7 mouse cellular contexts compared by ENCODE assay signal in the genomic region with DNA sequence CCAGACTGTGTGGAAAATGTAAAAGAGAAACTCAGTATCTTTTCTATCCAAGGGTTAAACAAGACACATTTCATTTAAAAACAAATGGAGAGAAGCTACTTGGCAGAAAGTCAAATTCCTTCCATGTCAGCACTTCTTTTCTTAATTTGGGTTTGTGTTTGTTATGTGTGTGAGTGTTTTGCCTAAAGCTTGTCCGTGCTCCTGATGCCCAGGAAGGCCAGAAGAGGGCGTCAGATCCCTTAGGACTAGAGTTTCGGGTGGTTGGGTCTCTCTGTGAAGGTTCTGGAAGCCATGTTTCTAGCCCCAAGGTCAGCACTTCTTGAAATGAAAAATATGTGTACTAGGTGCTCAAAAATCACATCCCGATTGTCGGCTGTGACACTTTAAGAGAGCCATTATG. TPM values are rescaled to one million over a fixed set of nuclear protein-coding genes. Genes with fewer than 3 reads are reported as not detected.
DNase-seq lines count a peak whose midpoint lies in the region; ATAC-seq and TF ChIP-seq lines count a peak whose summit lies in the region.

No protein-coding gene starts in this region.

- peaks cover 36% of the 10 kb centered on the region for H3K27me3 ChIP-seq in limb, embryonic 13.5 days
- H3K27me3 ChIP-seq in limb, embryonic 10.5 days (ENCODE audit: low read depth, poor library complexity, severe bottlenecking), result peaks cover 25% of the 10 kb centered on the region
- H3K27me3 ChIP-seq in hindbrain, postnatal 0 days (ENCODE audit: insufficient read depth, low read length), result 0 out of 2 replicates have a peak, but pooled peaks cover 15% of the 10 kb centered on the region
- H3K27me3 ChIP-seq in forebrain, embryonic 15.5 days, result peaks cover 23% of the 10 kb centered on the region

- H3K9me3 ChIP-seq in limb, embryonic 13.5 days, result no peaks in the 10 kb centered on the region
- no peaks in the 10 kb centered on the region for H3K9me3 ChIP-seq in limb, embryonic 10.5 days (replicated peaks)
- H3K9me3 ChIP-seq in hindbrain, postnatal 0 days (ENCODE audit: low read length), result no peaks in the 10 kb centered on the region
- no peaks in the 10 kb centered on the region for H3K9me3 ChIP-seq in forebrain, embryonic 15.5 days

- H3K36me3 ChIP-seq in limb, embryonic 13.5 days, result no peaks in the 10 kb centered on the region
- H3K36me3 ChIP-seq in limb, embryonic 10.5 days, result no peaks in the 10 kb centered on the region
- H3K36me3 ChIP-seq in hindbrain, postnatal 0 days (ENCODE audit: insufficient read depth, low read length), result no peaks in the 10 kb centered on the region
- no peaks in the 10 kb centered on the region for H3K36me3 ChIP-seq in forebrain, embryonic 15.5 days

- 0 out of 2 replicates have a peak overlapping the region, but pooled peaks have one; percentile 9 for H3K9ac ChIP-seq in limb, embryonic 13.5 days
- no peak overlapping the region for H3K9ac ChIP-seq in hindbrain, postnatal 0 days (replicated peaks; ENCODE audit: low read length)
- H3K9ac ChIP-seq in forebrain, embryonic 15.5 days (replicated peaks), result no peak overlapping the region

- no peak for ATAC-seq in limb, embryonic 13.5 days (ENCODE audit: low FRiP score, low read depth)
- 0 out of 2 replicates have a peak, but pooled peaks have one; percentile 36 for ATAC-seq in hindbrain, postnatal 0 days
- ATAC-seq in megakaryocyte-erythroid progenitor cell, adult 5-6 weeks (replicated peaks; ENCODE audit: low FRiP score, low TSS enrichment, poor library complexity, severe bottlenecking), result 0 out of 2 replicates have a peak, but pooled peaks have one; percentile 36
- ATAC-seq in forebrain, embryonic 15.5 days (replicated peaks), result no peak

- peaks cover 43% of the 10 kb centered on the region for H3K4me1 ChIP-seq in limb, embryonic 13.5 days
- peaks cover 60% of the 10 kb centered on the region for H3K4me1 ChIP-seq in limb, embryonic 10.5 days
- H3K4me1 ChIP-seq in hindbrain, postnatal 0 days (ENCODE audit: insufficient read depth, low read length), result no peaks in the 10 kb centered on the region
- peaks cover 16% of the 10 kb centered on the region for H3K4me1 ChIP-seq in forebrain, embryonic 15.5 days

- no peak overlapping the region for H3K27ac ChIP-seq in limb, embryonic 13.5 days
- H3K27ac ChIP-seq in limb, embryonic 10.5 days, result no peak overlapping the region
- no peak overlapping the region for H3K27ac ChIP-seq in hindbrain, postnatal 0 days
- no peak overlapping the region for H3K27ac ChIP-seq in forebrain, embryonic 15.5 days (replicated peaks)

- no peak for DNase-seq in limb, embryonic 10.5 days (ENCODE audit: low spot score)
- DNase-seq in brain, adult 2 months (ENCODE audit: low read depth, low spot score), result peak; percentile 48
- DNase-seq in hindbrain, postnatal 0 days (ENCODE audit: low spot score), result peak; percentile 72
- no peak for DNase-seq in adrenal gland, postnatal 4 days (ENCODE audit: low spot score in 2 of 2)

- TF ChIP-seq CTCF in hindbrain, postnatal 0 days (IDR thresholded peaks at IDR 0.05; ENCODE audit: low read depth), result peak; percentile 36; the same call in 1 of the 2 replicates

- no peak overlapping the region for H3K4me2 ChIP-seq in limb, embryonic 13.5 days (replicated peaks)
- peak overlapping the region; percentile 38; the same call in 1 of the 2 replicates for H3K4me2 ChIP-seq in hindbrain, postnatal 0 days (ENCODE audit: low read depth, low read length)
- H3K4me2 ChIP-seq in forebrain, embryonic 15.5 days (replicated peaks), result no peak overlapping the region

- WGBS in limb, embryonic 13.5 days, result 64% methylated on average over 5 of the region's 5 CpGs
- WGBS in limb, embryonic 10.5 days, result 72% methylated on average over 5 of the region's 5 CpGs
- 57% methylated on average over 5 of the region's 5 CpGs for WGBS in hindbrain, postnatal 0 days
- WGBS in forebrain, embryonic 15.5 days, result 57% methylated on average over 5 of the region's 5 CpGs

- H3K4me3 ChIP-seq in limb, embryonic 13.5 days, result no peak overlapping the region
- no peak overlapping the region for H3K4me3 ChIP-seq in limb, embryonic 10.5 days
- no peak overlapping the region for H3K4me3 ChIP-seq in hindbrain, postnatal 0 days (ENCODE audit: low read length)
- no peak overlapping the region for H3K4me3 ChIP-seq in forebrain, embryonic 15.5 days

RNA-seq across cellular contexts. Expression of gene Ptgs1, which starts 15.8 kb away (rescaled TPM):
- 8.7 and 9.1 TPM in 2 replicates for polyA plus RNA-seq in limb, embryonic 13.5 days (2015; fragmentation: Nextera tagmentation; extraction: Ambion mirVana)
- polyA plus RNA-seq in limb, embryonic 10.5 days (2016; fragmentation: Nextera tagmentation; extraction: Ambion mirVana), result 2.9 and 3.3 TPM in 2 replicates
- total RNA-seq in hindbrain, postnatal 0 days (2014; rRNA removed), result 6.8 and 8.0 TPM in 2 replicates
- 7.5 and 7.9 TPM in 2 replicates for polyA plus RNA-seq in hindbrain, postnatal 0 days (2015; fragmentation: Nextera tagmentation; extraction: Ambion mirVana)
- 1.2 and 8.5 TPM in 2 replicates for total RNA-seq in megakaryocyte-erythroid progenitor cell, adult 5-6 weeks (2014; fragmentation: Nextera tagmentation)
- 0.47 and 9.1 TPM in 2 replicates for total RNA-seq in megakaryocyte-erythroid progenitor cell, adult 5-6 weeks (2017)
- total RNA-seq in adrenal gland, postnatal 4 days (2021), result 10 to 100 TPM; 20.4 to 21.4 TPM
- 2.7 and 3.4 TPM in 2 replicates for polyA plus RNA-seq in forebrain, embryonic 15.5 days (2015; fragmentation: Nextera tagmentation; extraction: Ambion mirVana)

Comparison
In these comparisons a context has a peak if more than half of its experiments do, and no peak if none do; other contexts are left out.
1. ATAC-seq: peak in hindbrain, postnatal 0 days (single experiment) and megakaryocyte-erythroid progenitor cell, adult 5-6 weeks (single experiment); none in limb, embryonic 13.5 days (single experiment) and forebrain, embryonic 15.5 days (single experiment).
2. DNase-seq: peak in brain, adult 2 months (single experiment) and hindbrain, postnatal 0 days (single experiment); none in limb, embryonic 10.5 days (single experiment) and adrenal gland, postnatal 4 days (0 of 2).